Mouse (Mus musculus): ENCODE measurements around the gene Tnfrsf23. TPM values are rescaled to one million over a fixed set of nuclear protein-coding genes. Genes with fewer than 3 reads are reported as not detected.

Tnfrsf23 gene
- polyA plus RNA-seq, 1 experiment: 0.02 TPM

DNA sequence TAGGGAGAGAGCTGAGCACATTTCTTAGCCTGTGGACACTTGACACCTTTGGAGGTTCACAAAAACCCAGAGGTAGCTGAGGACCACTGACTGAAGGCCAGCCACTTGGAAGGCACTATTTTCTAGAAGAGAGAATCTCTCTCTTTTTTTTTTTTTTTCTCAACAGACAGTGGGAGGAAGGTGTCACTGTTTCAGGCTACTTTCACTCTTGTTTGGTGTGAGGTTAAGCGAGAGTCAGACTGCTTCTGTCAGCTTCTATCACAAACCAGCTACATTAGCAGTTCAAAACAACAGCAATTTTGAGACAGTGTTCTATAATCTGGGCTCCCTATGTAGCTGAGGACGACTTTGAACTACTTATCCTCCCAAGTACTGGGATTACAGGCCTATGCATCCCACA, 59.5 kb downstream of the Tnfrsf23 start:
- no peaks in the 10 kb centered on the region for H3K36me3 ChIP-seq (ENCODE audit: control insufficient read depth)
- TF ChIP-seq TAL1 (IDR thresholded peaks at IDR 0.05; ENCODE audit: low read length) (no peak), GATA1 (IDR thresholded peaks at IDR 0.05; ENCODE audit: low read length) (no peak)
- H3K4me1 ChIP-seq (ENCODE audit: control insufficient read depth): no peaks in the 10 kb centered on the region
- H3K9me3 ChIP-seq (ENCODE audit: control insufficient read depth, low read length): no peaks in the 10 kb centered on the region
- no peak overlapping the region for H3K4me3 ChIP-seq (replicated peaks)
- no peaks in the 10 kb centered on the region for H3K27me3 ChIP-seq (ENCODE audit: control insufficient read depth)

DNA sequence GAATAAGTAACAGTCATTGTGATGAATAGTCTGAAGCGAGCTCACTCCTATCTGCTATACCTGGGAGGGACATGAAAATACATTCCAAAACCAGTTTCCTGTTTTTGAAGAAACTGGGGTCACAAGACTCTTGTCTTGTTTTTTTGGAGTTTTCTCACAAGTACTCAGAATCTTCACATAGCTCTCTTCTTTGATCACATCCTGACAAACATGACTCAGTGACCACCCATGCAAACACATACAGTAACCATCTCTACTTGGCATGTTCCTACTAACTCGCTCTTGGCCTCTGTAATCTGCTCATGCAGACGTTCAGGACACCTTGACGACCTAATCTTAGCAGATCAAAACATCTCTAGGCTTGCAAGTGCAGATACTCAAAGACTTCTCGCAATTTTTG, 60.5 kb downstream of the Tnfrsf23 start:
- no peaks in the 10 kb centered on the region for H3K36me3 ChIP-seq (ENCODE audit: control insufficient read depth)
- no peaks in the 10 kb centered on the region for H3K27me3 ChIP-seq (ENCODE audit: control insufficient read depth)
- H3K4me1 ChIP-seq (ENCODE audit: control insufficient read depth): no peaks in the 10 kb centered on the region
- no peaks in the 10 kb centered on the region for H3K9me3 ChIP-seq (ENCODE audit: control insufficient read depth, low read length)
- no peak for TF ChIP-seq GATA1 (IDR thresholded peaks at IDR 0.05; ENCODE audit: low read length)
- no peak for TF ChIP-seq TAL1 (IDR thresholded peaks at IDR 0.05; ENCODE audit: low read length)
- no peak overlapping the region for H3K4me3 ChIP-seq (replicated peaks)

DNA sequence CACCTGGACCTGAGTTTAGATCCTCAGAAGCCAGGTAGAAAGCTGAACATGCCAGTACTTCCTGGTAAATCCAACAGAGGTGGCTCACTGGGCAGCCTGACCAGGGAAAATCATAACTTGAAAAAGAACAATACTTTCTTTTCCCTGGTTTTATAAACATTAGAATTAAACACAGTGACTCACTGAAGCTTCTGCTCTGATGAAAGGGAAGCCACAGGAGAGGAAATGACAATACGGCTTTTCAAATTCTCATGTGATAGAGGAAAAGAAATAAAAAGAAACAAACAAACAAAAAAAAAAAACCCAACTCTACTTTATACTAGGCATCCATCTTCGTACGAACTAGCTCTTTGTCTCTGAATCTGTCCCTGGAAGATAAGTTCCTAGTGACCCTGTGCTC, 61.1 kb downstream of the Tnfrsf23 start:
- Histone ChIP-seq H3K4me3 (replicated peaks) (no peak overlapping the region), H3K36me3 (ENCODE audit: control insufficient read depth) (no peaks in the 10 kb centered on the region), H3K4me1 (ENCODE audit: control insufficient read depth) (no peaks in the 10 kb centered on the region), H3K9me3 (ENCODE audit: control insufficient read depth, low read length) (no peaks in the 10 kb centered on the region), H3K27me3 (ENCODE audit: control insufficient read depth) (no peaks in the 10 kb centered on the region)
- TF ChIP-seq TAL1 (IDR thresholded peaks at IDR 0.05; ENCODE audit: low read length) (no peak), GATA1 (IDR thresholded peaks at IDR 0.05; ENCODE audit: low read length) (no peak)

DNA sequence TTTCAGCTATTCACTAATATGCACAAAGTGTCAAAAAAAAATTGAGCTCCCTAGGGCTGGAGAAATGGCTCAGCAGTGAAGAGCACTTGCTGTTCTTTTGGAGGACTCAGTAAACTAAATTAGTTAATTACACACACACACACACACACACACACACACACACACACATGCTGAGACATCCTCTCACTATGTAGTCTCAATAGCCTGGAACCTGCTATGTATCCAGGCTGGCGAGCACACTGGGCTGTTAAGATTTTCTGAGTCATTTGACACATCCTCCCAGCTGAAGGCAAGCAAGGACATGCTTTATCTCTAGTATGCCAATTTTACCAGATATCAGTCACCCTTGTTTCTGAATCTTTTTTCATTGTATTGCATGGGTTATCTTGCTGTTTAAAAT, 64.7 kb downstream of the Tnfrsf23 start:
- Histone ChIP-seq H3K4me1 (ENCODE audit: control insufficient read depth) (no peaks in the 10 kb centered on the region), H3K9me3 (ENCODE audit: control insufficient read depth, low read length) (no peaks in the 10 kb centered on the region), H3K4me3 (replicated peaks) (no peak overlapping the region), H3K36me3 (ENCODE audit: control insufficient read depth) (no peaks in the 10 kb centered on the region), H3K27me3 (ENCODE audit: control insufficient read depth) (no peaks in the 10 kb centered on the region)
- no peak for TF ChIP-seq GATA1 (IDR thresholded peaks at IDR 0.05; ENCODE audit: low read length)
- no peak for TF ChIP-seq TAL1 (IDR thresholded peaks at IDR 0.05; ENCODE audit: low read length)

Other genes starting within 250 kb of the Tnfrsf23 start
- gene Cdkn1c, start 224.8 kb downstream of the Tnfrsf23 start, polyA plus RNA-seq (2012): 0.92 and 0.93 TPM in 2 replicates
- gene Slc22a18, start 212.1 kb downstream of the Tnfrsf23 start, polyA plus RNA-seq (2012): 0.02 TPM in 1 of 2 replicates, not detected in the other
- gene Phlda2, start 182.7 kb downstream of the Tnfrsf23 start, polyA plus RNA-seq (2012): 0.06 and 0.18 TPM in 2 replicates
- gene Nap1l4, start 136.8 kb downstream of the Tnfrsf23 start, polyA plus RNA-seq (2012): 5.7 and 6.2 TPM in 2 replicates
- 8.7 and 12.5 TPM in 2 replicates for gene Cars, start 85.8 kb downstream of the Tnfrsf23 start, polyA plus RNA-seq (2012)
- gene Tnfrsf26, start 57.1 kb downstream of the Tnfrsf23 start, polyA plus RNA-seq (2012): not detected in 2 replicates
- gene Tnfrsf22, start 36.2 kb downstream of the Tnfrsf23 start, polyA plus RNA-seq (2012): not detected in 2 replicates
- 0.03 TPM in 1 of 2 replicates, not detected in the other for gene Osbpl5, start 71.1 kb upstream of the Tnfrsf23 start, polyA plus RNA-seq (2012)
- not detected in 2 replicates for gene Mrgprg, start 81.1 kb upstream of the Tnfrsf23 start, polyA plus RNA-seq (2012)
- gene Mrgpre, start 98.6 kb upstream of the Tnfrsf23 start, polyA plus RNA-seq (2012): not detected in 2 replicates
- gene Nadsyn1, start 137.0 kb upstream of the Tnfrsf23 start, polyA plus RNA-seq (2012): 0.11 and 0.16 TPM in 2 replicates
- gene Dhcr7, start 137.3 kb upstream of the Tnfrsf23 start, polyA plus RNA-seq (2012): 0.02 and 0.12 TPM in 2 replicates
- gene Gm498, start 181.0 kb upstream of the Tnfrsf23 start, polyA plus RNA-seq (2012): not detected in 2 replicates